Mouse (Mus musculus) cerebellum, adult 9-10 months (tissue): Measurements from ENCODE around the gene Exoc6b.
A peak's percentile ranks its signal among the peaks of the same experiment; 100 is the strongest.

ENCODE experiments used
- DNase-seq: peaks from one replicate; pipeline ENCODE4 v3.0.0; 2022

The Exoc6b gene

GRCm38 (mm10) chr6:84708631-84709030 lies 360.7 kb downstream of the Exoc6b start:
- DNase-seq, result no peak

DNA sequence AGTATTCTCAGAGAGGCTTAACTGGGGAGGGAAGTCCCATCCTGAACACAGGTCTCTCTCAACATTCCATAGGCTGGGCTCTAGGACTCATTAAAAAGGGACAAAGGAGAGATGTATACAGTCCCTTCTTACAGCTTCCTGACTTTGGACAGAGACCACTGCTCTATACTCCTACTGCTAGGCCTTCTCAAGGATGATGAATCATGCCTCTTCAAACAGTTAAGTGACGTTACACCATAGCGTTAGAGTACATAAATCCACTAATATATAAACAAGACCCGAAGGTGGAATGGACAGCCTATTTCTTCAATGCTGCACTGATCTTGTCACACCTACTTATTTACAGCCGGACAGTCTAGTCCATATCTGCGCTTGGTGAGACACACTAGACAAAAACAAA lies 369.7 kb downstream of the Exoc6b start:
- no peak for DNase-seq

DNA sequence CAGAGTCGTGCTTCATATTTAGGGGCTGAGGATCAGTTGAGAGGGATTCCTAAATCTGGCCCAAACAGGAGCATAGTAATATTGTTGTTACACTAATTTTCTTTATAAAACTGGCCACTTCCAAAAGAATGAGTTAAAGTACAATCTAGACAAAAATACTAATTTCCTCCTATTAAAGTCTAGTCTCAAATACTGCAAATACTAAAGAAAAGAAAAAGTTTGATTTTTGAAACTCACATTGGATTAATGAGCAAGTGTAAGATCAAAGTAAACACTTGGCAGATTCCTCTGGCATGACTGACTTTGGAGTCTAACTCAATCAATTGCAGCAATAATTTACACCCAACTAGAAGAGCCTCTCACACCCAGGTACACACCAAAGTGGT lies 371.0 kb downstream of the Exoc6b start:
- no peak for DNase-seq

GRCm38 (mm10) chr6:84697474-84698287 lies 371.6 kb downstream of the Exoc6b start:
- DNase-seq, result no peak

- DNase-seq, result no peak
These were observed 375.5 kb downstream of the Exoc6b start for GRCm38 (mm10) chr6:84693844-84694243.

DNA sequence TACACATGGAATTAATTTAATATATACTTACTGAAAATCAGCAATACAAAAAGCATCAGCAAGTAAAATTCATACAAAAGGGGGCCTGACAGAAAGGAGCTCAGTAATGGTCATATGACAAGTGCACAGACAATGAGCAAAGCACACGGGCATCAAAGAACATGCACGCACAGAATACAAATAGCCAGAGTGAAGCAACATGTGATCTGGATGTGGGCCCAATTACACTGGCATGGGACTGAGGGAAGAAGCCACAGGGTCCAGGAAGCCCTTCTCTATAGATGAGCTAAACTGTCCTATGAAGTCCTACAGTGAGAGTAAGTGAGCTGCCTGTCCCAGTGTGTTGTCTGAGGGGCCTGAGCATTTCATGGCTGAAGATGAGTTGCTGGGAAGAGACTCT lies 376.1 kb downstream of the Exoc6b start:
- DNase-seq, result peak; percentile 11

DNA sequence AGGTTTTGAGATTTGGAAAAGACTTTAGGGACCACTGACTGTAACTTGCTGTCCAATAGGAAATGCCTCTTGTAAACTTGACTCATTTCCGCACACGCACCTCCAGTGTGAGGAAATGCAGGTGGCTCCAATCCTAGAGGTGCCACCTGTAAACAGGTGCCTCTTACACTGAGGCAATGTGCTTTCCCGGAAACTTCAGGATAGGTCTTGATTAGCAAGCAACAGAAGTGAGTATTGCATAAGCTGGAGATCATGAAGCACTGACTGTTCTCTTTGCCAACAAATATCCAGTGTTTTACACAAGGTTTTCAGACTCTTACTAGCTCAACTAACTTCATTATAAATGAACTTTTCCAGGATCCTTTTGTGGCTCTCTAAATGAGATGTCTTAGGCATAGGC lies 377.4 kb downstream of the Exoc6b start:
- DNase-seq, result no peak

DNA sequence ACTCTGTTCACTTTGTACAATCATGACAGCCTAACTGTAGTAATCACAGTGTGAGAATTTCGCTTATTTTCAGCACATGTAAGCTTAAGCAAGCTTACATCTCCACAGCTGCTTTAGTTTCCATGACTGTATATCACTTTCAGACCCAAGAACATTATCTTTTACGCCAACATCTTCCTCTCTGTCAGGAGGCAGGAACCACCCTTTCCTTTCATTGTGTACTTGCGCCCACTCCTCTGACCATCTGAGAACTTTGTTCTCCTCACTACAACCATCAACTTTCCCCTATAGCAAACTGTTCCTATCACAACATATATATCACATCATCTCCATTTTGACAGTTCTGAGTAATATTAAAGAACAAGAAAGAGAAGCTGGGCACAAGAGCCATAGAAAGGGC lies 391.5 kb downstream of the Exoc6b start:
- DNase-seq, result no peak

DNA sequence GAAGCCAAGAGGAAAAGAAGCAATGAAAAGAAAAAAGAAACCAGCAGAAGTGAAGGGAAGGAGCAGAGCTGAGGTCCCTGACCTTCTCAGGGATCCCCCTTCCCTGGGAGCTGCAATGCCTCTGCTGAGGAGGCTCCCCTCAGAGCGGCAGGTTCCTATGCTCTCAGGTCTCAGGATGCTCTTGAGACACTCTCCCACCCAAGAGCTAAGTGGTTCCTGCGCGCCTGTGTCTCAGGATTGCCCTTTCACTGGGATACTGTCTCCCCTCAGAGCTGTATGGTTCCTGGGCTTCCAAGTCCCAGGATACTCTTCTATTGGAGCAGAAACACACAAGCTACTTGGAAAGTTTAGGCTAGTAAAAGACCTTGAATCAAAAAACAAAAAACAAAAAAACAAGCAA lies 394.4 kb downstream of the Exoc6b start:
- DNase-seq, result no peak

GRCm38 (mm10) chr6:84674136-84674535 lies 395.2 kb downstream of the Exoc6b start:
- DNase-seq, result no peak

DNA sequence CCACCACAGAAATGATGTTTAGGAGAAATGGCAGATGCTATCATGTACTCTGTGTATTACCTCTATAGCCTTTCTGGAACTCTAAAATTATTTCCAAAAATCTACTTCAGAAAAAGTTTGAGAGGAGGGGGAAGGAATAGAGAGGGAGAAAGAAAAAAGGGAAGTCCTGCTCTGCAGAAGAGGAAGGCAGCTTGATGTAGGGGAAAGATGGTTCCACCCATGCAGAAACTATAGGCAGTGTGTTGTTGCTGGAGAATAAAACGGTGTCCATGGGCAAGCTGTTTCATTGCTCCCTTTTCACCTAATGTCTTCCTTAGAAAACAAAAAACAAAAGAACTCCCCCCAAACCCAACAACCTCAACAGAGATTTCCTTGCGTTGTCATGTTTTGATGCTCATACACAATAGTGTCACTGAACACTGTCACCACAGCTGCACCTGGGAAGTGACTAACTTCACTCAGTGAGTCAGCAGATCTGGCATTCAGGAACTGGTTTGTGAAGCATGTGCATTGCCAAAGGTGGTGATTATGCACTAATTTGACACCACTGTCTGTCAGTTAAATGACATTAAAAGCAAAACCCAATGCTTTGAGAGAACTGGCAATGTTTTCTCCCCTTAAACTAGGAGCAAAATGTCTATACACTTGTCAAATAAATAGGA lies 407.7 kb downstream of the Exoc6b start:
- no peak for DNase-seq

DNA sequence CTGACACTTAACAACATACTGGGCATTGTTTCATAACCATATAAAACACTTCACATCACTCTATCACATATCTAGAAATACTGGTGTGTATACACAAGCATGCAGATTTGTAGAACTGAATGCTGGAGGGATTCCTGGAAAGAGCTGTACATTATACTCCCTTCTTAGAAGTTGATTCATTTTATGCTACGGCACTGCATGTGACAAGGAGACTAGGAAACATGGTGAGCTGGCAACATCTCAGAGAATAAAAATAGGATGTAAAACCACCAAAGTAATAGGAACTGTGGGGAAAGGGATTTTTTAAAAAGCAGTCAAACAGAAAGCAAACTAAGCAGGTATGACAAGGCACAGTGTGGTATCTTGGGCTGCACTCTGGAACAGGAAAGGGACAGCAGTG lies 408.3 kb downstream of the Exoc6b start:
- DNase-seq, result no peak

GRCm38 (mm10) chr6:84657091-84657490 lies 412.2 kb downstream of the Exoc6b start:
- DNase-seq, result peak; percentile 11

GRCm38 (mm10) chr6:84656680-84657079 lies 412.6 kb downstream of the Exoc6b start:
- no peak for DNase-seq

DNA sequence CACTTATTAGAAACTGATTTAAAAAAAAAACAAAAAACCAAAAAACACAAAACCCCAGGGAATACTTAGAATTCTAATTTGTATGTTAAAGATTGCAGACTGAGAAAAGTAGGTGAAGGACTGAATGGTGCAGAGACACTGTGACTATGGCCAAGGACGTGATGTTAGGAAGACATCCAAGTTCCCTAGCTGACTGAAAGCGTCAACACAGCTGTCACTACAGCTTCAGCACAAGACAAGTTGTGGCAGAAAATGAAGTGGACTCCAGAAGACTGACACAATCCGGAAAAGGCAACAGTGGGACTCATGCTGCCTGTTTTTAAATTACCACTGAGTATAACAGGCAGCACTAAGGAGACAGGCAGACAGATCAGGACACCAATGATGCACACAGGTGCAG lies 417.4 kb downstream of the Exoc6b start:
- DNase-seq, result no peak

- no peak for DNase-seq
These were observed 422.1 kb downstream of the Exoc6b start for GRCm38 (mm10) chr6:84647197-84647596.

GRCm38 (mm10) chr6:84646696-84647095 lies 422.6 kb downstream of the Exoc6b start:
- no peak for DNase-seq

GRCm38 (mm10) chr6:84641062-84641431 lies 428.3 kb downstream of the Exoc6b start:
- no peak for DNase-seq

DNA sequence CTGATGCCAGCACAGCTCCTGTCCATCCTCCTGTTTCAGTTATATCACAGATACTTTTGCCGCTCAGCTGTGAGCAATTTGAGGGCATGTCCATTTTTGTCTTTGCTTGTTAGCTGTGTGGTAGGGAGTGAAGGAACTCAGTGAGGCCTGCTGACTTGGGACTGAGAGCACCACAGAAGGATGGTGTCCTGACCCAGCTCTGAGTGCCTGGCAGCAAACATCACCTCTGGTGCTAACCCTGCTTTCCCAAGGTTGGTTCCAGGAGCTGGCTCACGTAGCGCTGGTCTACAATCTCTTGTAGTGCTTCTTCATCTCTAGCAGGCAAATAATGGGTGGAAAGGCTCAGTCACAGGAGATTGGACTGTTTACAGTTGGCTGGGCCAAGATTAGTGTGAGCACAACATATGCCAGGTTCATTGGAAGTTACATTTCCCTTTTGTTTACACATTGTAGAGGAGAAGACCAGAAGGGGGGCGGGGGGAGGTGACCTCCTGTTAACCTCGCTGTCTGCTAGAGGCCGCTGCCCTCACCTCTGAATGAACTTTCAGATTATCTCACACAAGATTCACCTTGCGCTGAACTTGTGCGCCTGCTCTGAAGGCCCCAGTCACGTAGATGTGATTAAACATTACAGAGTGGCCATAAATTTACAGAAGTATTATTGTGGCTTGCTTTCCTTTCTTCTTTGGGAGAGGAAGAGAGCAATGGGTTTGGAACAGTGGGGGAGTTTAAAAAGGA lies 428.8 kb downstream of the Exoc6b start:
- DNase-seq, result no peak

- peak; percentile 15 for DNase-seq
These were observed 431.1 kb downstream of the Exoc6b start for GRCm38 (mm10) chr6:84638206-84638605.

GRCm38 (mm10) chr6:84631588-84631987 lies 437.7 kb downstream of the Exoc6b start:
- DNase-seq, result no peak

GRCm38 (mm10) chr6:84630276-84630675 lies 439.0 kb downstream of the Exoc6b start:
- no peak for DNase-seq

GRCm38 (mm10) chr6:84628831-84629230 lies 440.5 kb downstream of the Exoc6b start:
- no peak for DNase-seq

GRCm38 (mm10) chr6:84626398-84626797 lies 442.9 kb downstream of the Exoc6b start:
- no peak for DNase-seq
